Mouse (Mus musculus) heart, postnatal 0 days (tissue): ENCODE data around the gene Gnao1. TPM values are rescaled to one million over a fixed set of nuclear protein-coding genes. Genes with fewer than 3 reads are reported as not detected.

Experiments
- ATAC-seq: fragments of 200-750 bp; cut with Nextera tagmentation; 2 replicates; pipeline ENCODE4 v1.8.0; 2017; ENCODE audit warnings: low read depth, moderate number of reproducible peaks, moderate library complexity; ENCODE audit not compliant: insufficient read depth
- DNase-seq: peaks from one replicate; pipeline ENCODE4 v3.0.0-alpha.2; 2016; ENCODE audit warnings: low spot score
- H3K27ac ChIP-seq: fragments of 300-500 bp; sonication (generic); 2 replicates; pipeline ENCODE4 v1.5.1; 2014; ENCODE audit warnings: low read depth, mild to moderate bottlenecking
- H3K27me3 ChIP-seq: fragments of 300-500 bp; sonication (generic); 2 replicates; pipeline ENCODE4 v1.6.1; 2014; ENCODE audit warnings: low read length, mixed read lengths; ENCODE audit not compliant: control insufficient read depth, insufficient read depth
- H3K36me3 ChIP-seq: fragments of 300-500 bp; sonication (generic); replicated peaks from 2 replicates; pipeline ENCODE4 v1.6.1; 2014; ENCODE audit warnings: low read length, mixed read lengths; ENCODE audit not compliant: control insufficient read depth, insufficient read depth
- H3K4me1 ChIP-seq: fragments of 300-500 bp; sonication (generic); 2 replicates; pipeline ENCODE4 v1.6.1; 2014; ENCODE audit warnings: antibody characterized with exemption; ENCODE audit not compliant: control insufficient read depth, insufficient read depth
- H3K4me2 ChIP-seq: fragments of 300-500 bp; sonication (generic); 2 replicates; pipeline ENCODE4 v1.6.1; 2014; ENCODE audit warnings: low read depth, mild to moderate bottlenecking, low read length, moderate library complexity
- H3K4me3 ChIP-seq: fragments of 300-500 bp; sonication (generic); 2 replicates; pipeline ENCODE4 v1.5.1; 2014; ENCODE audit warnings: low read depth, low read length
- H3K9ac ChIP-seq: fragments of 300-500 bp; sonication (generic); replicated peaks from 2 replicates; pipeline ENCODE4 v1.6.1; 2014; ENCODE audit warnings: low read depth, low read length, mixed read lengths
- H3K9me3 ChIP-seq: fragments of 300-500 bp; sonication (generic); replicated peaks from 2 replicates; pipeline ENCODE4 v1.6.1; 2016; ENCODE audit warnings: low read length; ENCODE audit not compliant: control insufficient read depth
- CTCF ChIP-seq: IDR thresholded peaks from 2 replicates; pipeline ENCODE4 v1.5.1; 2016; ENCODE audit warnings: antibody characterized with exemption, control low read depth, low read depth
- EP300 ChIP-seq: IDR thresholded peaks from 2 replicates; pipeline ENCODE4 v1.6.1; 2016; ENCODE audit warnings: antibody characterized with exemption, low read depth
- WGBS: fragments of 180-500 bp; shearing (Covaris S2); extraction: QIAGEN DNeasy Blood & Tissue Kit; methylation state at CpG from one replicate; pipeline ENCODE4 v1.1.7; 2014; 5-methylcytosine and 5-hydroxymethylcytosine counted together
- polyA plus RNA-seq: library from polyadenylated mRNA; unstranded; fragments of >200 nt; fragmentation: Nextera tagmentation; extraction: Ambion mirVana; gene quantifications from 2 replicates; pipeline ENCODE4 v1.2.1, GENCODE M21; 2015
- total RNA-seq: library from RNA; depleted of rRNA; stranded (reverse); fragments of >200 nt; gene quantifications from 2 replicates; pipeline ENCODE4 v1.2.3, GENCODE M21; 2014; ENCODE audit warnings: low replicate concordance

Gene Gnao1
- total and polyA plus RNA-seq, 2 experiments from 2014 or later, result 5.9 to 10.7 TPM

DNA sequence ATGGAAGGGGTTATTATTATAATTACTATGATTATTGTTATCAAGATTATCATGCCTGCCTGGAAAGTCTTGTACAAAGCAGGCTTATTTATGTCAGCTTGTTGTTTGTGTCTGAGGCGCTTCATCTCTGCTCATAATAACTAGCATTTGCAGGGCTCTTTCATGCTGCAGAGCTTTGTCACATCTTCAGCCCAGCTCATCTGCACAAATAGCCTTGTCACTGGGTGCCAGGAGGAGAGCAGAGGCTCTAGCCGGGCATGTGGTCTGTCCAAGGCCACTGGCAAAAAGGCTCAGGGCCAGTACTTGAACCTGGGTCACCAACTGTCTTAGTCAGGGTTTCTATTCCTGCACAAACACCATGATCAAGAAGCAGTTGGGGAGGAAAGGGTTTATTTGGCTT is 123.5 kb downstream of the Gnao1 start:
- Histone ChIP-seq H3K27me3 (no peaks in the 10 kb centered on the region), H3K4me1 (no peaks in the 10 kb centered on the region), H3K9ac (no peak overlapping the region), H3K4me3 (no peak overlapping the region), H3K4me2 (no peak overlapping the region), H3K9me3 (no peaks in the 10 kb centered on the region), H3K36me3 (no peaks in the 10 kb centered on the region), H3K27ac (no peak overlapping the region)
- DNase-seq, result no peak
- TF ChIP-seq CTCF, result no peak
- no peak for TF ChIP-seq EP300
- no peak for ATAC-seq
- WGBS, result 75% methylated on average over 2 of the region's 2 CpGs

DNA sequence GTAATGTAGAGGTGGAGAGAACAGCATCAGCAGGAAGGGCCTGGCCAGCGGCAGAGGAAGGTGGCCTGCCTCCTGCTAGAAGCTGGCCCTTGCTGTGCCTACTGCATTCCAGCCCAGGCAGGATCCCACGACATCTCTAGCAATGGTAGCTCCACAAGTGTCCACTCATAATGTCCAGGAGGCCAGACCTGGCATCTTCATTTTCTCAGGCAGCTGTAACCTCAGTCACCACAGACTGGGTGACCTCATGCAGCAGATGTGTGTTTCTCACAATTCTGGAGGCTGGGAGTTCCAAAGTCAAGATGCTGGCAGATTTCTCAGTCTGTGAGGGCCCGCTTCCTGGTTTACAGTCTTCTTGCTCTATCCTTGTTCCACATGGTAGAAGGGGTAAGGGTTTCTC is 128.4 kb downstream of the Gnao1 start:
- no peaks in the 10 kb centered on the region for H3K9me3 ChIP-seq
- TF ChIP-seq EP300 (no peak), CTCF (no peak)
- peaks cover 11% of the 10 kb centered on the region for H3K4me1 ChIP-seq
- no peak overlapping the region for H3K4me3 ChIP-seq
- H3K27me3 ChIP-seq, result no peaks in the 10 kb centered on the region
- ATAC-seq (no peak), DNase-seq (no peak)
- WGBS, result 63% methylated on average over 3 of the region's 3 CpGs
- no peaks in the 10 kb centered on the region for H3K36me3 ChIP-seq
- H3K27ac ChIP-seq, result no peak overlapping the region
- H3K9ac ChIP-seq, result no peak overlapping the region
- H3K4me2 ChIP-seq, result no peak overlapping the region

DNA sequence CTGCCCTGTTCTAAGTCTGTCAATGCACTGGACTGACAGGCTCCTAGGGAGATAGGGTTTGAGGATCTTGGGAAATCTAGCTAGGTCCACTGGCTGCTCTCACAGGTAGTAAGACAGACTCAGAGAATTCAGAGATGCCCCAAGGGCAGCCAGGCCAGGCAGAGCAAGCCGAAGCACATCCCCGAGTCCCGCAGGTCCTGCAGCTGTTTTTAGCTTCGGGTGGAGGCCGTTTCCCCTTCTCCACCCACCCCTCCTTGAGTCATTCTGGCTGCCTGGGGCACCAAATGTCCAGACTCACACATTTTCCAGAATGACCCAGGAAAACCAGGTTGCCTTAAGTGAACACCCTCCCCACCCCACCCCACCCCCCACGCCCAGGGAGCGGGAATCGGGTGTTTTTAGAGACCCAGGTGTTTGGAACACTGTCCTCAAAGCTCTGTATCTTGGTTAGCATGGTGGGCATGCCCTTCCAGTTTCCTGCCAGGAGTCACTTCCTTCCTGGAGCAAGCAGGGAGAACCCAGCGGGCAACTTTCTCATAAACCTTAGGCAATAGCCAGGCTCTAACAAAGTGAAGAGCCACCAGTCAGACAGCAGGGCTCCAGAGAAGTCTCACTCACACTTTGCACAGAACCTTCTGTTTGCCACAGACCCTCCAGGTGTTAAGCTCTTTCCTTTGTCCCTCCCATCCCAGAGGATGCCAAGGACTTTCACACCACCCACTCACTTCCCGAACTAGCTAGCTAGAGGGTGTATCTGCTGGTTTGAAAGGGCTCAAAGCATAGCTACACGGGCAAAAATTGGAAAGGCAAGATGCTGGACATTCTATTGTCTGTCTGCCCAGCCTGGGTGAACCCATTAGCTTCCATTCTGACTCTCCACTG is 131.0 kb downstream of the Gnao1 start:
- H3K4me2 ChIP-seq, result peak overlapping the region; percentile 15; the same call in 1 of the 2 replicates
- H3K27ac ChIP-seq, result no peak overlapping the region
- TF ChIP-seq CTCF, result no peak
- TF ChIP-seq EP300, result no peak
- ATAC-seq (no peak), DNase-seq (no peak)
- 38% methylated on average over 11 of the region's 11 CpGs for WGBS
- H3K36me3 ChIP-seq, result no peaks in the 10 kb centered on the region
- H3K9ac ChIP-seq, result no peak overlapping the region
- peaks cover 11% of the 10 kb centered on the region for H3K4me1 ChIP-seq
- no peaks in the 10 kb centered on the region for H3K27me3 ChIP-seq
- H3K4me3 ChIP-seq, result no peak overlapping the region
- no peaks in the 10 kb centered on the region for H3K9me3 ChIP-seq

DNA sequence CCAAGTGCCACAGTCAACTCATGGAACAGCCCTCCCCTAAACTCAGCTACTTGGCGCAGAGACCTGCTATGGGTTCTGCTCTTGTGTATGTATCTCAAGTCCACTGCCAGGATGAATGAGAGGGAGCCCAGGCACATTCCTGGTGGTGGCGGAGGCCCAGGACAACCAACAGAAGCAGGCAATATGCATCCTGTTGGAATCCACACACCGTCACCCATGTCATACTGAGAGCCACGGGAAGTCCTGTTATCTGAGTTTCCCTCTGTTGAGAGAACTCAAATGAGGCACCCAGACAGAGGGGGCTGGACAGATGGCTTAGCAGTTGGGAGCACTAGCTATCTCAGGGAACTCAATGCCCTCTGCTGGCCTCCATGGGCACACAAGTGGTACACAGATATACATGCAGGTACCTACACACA is 131.9 kb downstream of the Gnao1 start:
- TF ChIP-seq EP300, result no peak
- TF ChIP-seq CTCF, result peak; percentile 13; the same call in 1 of the 2 replicates
- WGBS, result 32% methylated on average over 4 of the region's 4 CpGs
- no peaks in the 10 kb centered on the region for H3K27me3 ChIP-seq
- peak overlapping the region; percentile 15; the same call in 1 of the 2 replicates for H3K4me2 ChIP-seq
- H3K9me3 ChIP-seq, result no peaks in the 10 kb centered on the region
- H3K36me3 ChIP-seq, result no peaks in the 10 kb centered on the region
- peaks cover 11% of the 10 kb centered on the region for H3K4me1 ChIP-seq
- no peak overlapping the region for H3K27ac ChIP-seq
- DNase-seq, result peak; percentile 26
- no peak overlapping the region for H3K9ac ChIP-seq
- ATAC-seq, result peak; percentile 52
- no peak overlapping the region for H3K4me3 ChIP-seq

DNA sequence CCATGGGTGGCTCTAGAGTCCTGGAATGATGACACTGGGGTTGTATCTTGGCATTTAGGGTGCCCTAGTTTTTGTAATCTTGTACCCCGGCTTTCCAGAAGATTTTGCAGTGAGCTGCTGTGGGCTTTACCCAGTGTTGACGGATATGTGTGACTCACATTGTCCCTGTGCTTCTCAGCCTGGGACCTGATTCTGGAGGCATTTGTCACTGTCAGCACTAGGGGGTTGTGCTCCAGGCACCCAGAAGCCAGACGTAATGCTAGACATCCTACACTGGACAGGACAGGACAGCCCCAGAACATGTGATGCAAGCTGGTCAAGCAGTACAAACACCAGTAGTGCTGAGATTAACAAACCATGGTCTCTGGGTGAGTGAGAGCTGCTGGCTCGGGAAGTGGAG is 136.0 kb downstream of the Gnao1 start:
- ATAC-seq (peak; percentile 39; the same call in 1 of the 2 replicates), DNase-seq (no peak)
- no peaks in the 10 kb centered on the region for H3K36me3 ChIP-seq
- WGBS, result 31% methylated on average over 4 of the region's 4 CpGs
- peaks cover 11% of the 10 kb centered on the region for H3K4me1 ChIP-seq
- no peak overlapping the region for H3K4me3 ChIP-seq
- no peak for TF ChIP-seq CTCF
- TF ChIP-seq EP300, result no peak
- no peak overlapping the region for H3K27ac ChIP-seq
- no peaks in the 10 kb centered on the region for H3K27me3 ChIP-seq
- H3K9ac ChIP-seq, result no peak overlapping the region
- H3K4me2 ChIP-seq, result no peak overlapping the region
- H3K9me3 ChIP-seq, result no peaks in the 10 kb centered on the region

DNA sequence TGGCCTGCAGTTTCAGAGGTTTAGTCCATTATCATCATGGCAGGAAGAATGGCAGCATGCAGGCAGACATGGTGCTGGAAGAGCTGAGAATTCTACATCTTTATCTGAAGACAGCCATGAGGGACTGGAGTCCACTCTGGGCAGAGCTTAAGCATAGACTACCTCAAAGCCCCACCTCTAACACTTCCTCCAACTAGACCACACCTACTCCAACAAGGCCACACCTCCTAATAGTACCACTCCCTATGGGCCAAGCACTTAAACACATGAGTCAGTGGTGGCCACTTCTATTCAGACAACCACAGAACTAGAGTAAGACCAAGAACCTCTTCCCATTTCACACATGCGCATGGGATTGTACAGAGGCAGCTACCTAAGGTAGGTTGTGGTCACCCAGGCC is 136.6 kb downstream of the Gnao1 start:
- no peak for TF ChIP-seq EP300
- no peak for TF ChIP-seq CTCF
- WGBS, result 95% methylated on average over 1 of the region's 1 CpGs
- Histone ChIP-seq H3K4me3 (no peak overlapping the region), H3K36me3 (no peaks in the 10 kb centered on the region), H3K9ac (no peak overlapping the region), H3K27me3 (no peaks in the 10 kb centered on the region), H3K9me3 (no peaks in the 10 kb centered on the region), H3K4me2 (no peak overlapping the region), H3K27ac (no peak overlapping the region), H3K4me1 (peaks cover 5% of the 10 kb centered on the region)
- DNase-seq (no peak), ATAC-seq (no peak)
